Mouse (Mus musculus) heart, embryonic 12.5 days (tissue): ENCODE data around the gene Nmu. TPM values are rescaled to one million over a fixed set of nuclear protein-coding genes. Genes with fewer than 3 reads are reported as not detected.
A peak's percentile ranks its signal among the peaks of the same experiment; 100 is the strongest.

Experiments
- ATAC-seq: fragments of 200-750 bp; cut with Nextera tagmentation; 2 replicates; pipeline ENCODE4 v1.8.0; 2017; ENCODE audit warnings: moderate TSS enrichment, moderate library complexity; ENCODE audit not compliant: insufficient number of reproducible peaks, low FRiP score
- H3K27ac ChIP-seq: fragments of 300-500 bp; sonication (generic); 2 replicates; pipeline ENCODE4 v1.5.1; 2016; ENCODE audit warnings: mild to moderate bottlenecking, moderate library complexity; ENCODE audit not compliant: poor library complexity, severe bottlenecking
- H3K27me3 ChIP-seq: fragments of 300-500 bp; sonication (generic); replicated peaks from 2 replicates; pipeline ENCODE4 v1.6.1; 2016; ENCODE audit warnings: mild to moderate bottlenecking, moderate library complexity
- H3K36me3 ChIP-seq: fragments of 300-500 bp; sonication (generic); 2 replicates; pipeline ENCODE4 v1.6.1; 2016; ENCODE audit warnings: mild to moderate bottlenecking, moderate library complexity
- H3K4me1 ChIP-seq: fragments of 300-500 bp; sonication (generic); replicated peaks from 2 replicates; pipeline ENCODE4 v1.6.1; 2016; ENCODE audit warnings: mild to moderate bottlenecking
- H3K4me2 ChIP-seq: fragments of 300-500 bp; sonication (generic); 2 replicates; pipeline ENCODE4 v1.6.1; 2016; ENCODE audit warnings: mild to moderate bottlenecking, moderate library complexity
- H3K4me3 ChIP-seq: fragments of 300-500 bp; sonication (generic); 2 replicates; pipeline ENCODE4 v1.5.1; 2016; ENCODE audit warnings: mild to moderate bottlenecking
- H3K9ac ChIP-seq: fragments of 300-500 bp; sonication (generic); 2 replicates; pipeline ENCODE4 v1.6.1; 2016; ENCODE audit warnings: mild to moderate bottlenecking, moderate library complexity
- H3K9me3 ChIP-seq: fragments of 300-500 bp; sonication (generic); replicated peaks from 2 replicates; pipeline ENCODE4 v1.6.1; 2016; ENCODE audit warnings: mild to moderate bottlenecking, moderate library complexity
- WGBS: fragments of 180-500 bp; shearing (Covaris S2); methylation state at CpG from one replicate; pipeline ENCODE4 v1.1.7; 2016; 5-methylcytosine and 5-hydroxymethylcytosine counted together
- polyA plus RNA-seq: library from polyadenylated mRNA; unstranded; fragments of >200 nt; fragmentation: Nextera tagmentation; extraction: Ambion mirVana; gene quantifications from 2 replicates; pipeline ENCODE4 v1.2.1, GENCODE M21; 2016

Nmu gene
- polyA plus RNA-seq, 1 experiment from 2014 or later = not detected

GRCm38 (mm10) chr5:76308206-76308605 lies 55.4 kb downstream of the Nmu start:
- Histone ChIP-seq H3K4me3 (no peak overlapping the region), H3K9me3 (no peaks in the 10 kb centered on the region), H3K4me2 (no peak overlapping the region), H3K9ac (no peak overlapping the region), H3K27me3 (no peaks in the 10 kb centered on the region), H3K4me1 (peaks cover 5% of the 10 kb centered on the region; the same call in 1 of the 2 replicates), H3K27ac (no peak overlapping the region), H3K36me3 (no peaks in the 10 kb centered on the region)
- 51% methylated on average over 2 of the region's 2 CpGs for WGBS
- no peak for ATAC-seq

- no peaks in the 10 kb centered on the region for H3K36me3 ChIP-seq
- no peak overlapping the region for H3K9ac ChIP-seq
- no peak overlapping the region for H3K4me2 ChIP-seq
- H3K27me3 ChIP-seq = no peaks in the 10 kb centered on the region
- no peak for ATAC-seq
- 78% methylated on average over 3 of the region's 3 CpGs for WGBS
- peaks cover 7% of the 10 kb centered on the region; the same call in 1 of the 2 replicates for H3K4me1 ChIP-seq
- no peaks in the 10 kb centered on the region for H3K9me3 ChIP-seq
- no peak overlapping the region for H3K4me3 ChIP-seq
- H3K27ac ChIP-seq = no peak overlapping the region
Observed at GRCm38 (mm10) chr5:76306261-76306660, 57.3 kb downstream of the Nmu start.

DNA sequence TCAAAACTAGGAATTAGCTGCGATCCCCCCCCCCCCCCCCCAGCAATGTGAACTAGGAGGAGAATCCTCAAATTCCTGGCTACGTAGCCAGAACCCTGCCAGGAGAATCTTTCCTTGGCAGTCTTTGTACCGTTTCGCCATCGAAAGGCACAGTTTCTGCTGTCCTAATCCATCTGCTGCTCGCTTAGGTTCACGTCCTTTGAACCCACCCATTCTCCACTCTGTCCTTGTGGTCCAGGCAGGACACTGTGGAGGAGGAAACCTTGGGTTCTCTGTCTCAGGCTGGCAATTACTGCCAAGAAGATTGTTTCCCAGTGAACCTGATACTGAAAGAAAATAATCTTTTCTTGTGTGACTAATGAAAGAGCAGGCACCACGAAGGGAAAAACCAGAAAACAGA lies 58.0 kb downstream of the Nmu start:
- H3K9ac ChIP-seq = peak overlapping the region; percentile 62; the same call in 1 of the 2 replicates
- no peak overlapping the region for H3K27ac ChIP-seq
- peak overlapping the region; percentile 76 for H3K4me2 ChIP-seq
- H3K4me3 ChIP-seq = peak overlapping the region; percentile 99
- no peak for ATAC-seq
- no peaks in the 10 kb centered on the region for H3K27me3 ChIP-seq
- no peaks in the 10 kb centered on the region for H3K9me3 ChIP-seq
- WGBS = 5% methylated on average over 8 of the region's 8 CpGs
- H3K36me3 ChIP-seq = no peaks in the 10 kb centered on the region
- peaks cover 7% of the 10 kb centered on the region; the same call in 1 of the 2 replicates for H3K4me1 ChIP-seq

DNA sequence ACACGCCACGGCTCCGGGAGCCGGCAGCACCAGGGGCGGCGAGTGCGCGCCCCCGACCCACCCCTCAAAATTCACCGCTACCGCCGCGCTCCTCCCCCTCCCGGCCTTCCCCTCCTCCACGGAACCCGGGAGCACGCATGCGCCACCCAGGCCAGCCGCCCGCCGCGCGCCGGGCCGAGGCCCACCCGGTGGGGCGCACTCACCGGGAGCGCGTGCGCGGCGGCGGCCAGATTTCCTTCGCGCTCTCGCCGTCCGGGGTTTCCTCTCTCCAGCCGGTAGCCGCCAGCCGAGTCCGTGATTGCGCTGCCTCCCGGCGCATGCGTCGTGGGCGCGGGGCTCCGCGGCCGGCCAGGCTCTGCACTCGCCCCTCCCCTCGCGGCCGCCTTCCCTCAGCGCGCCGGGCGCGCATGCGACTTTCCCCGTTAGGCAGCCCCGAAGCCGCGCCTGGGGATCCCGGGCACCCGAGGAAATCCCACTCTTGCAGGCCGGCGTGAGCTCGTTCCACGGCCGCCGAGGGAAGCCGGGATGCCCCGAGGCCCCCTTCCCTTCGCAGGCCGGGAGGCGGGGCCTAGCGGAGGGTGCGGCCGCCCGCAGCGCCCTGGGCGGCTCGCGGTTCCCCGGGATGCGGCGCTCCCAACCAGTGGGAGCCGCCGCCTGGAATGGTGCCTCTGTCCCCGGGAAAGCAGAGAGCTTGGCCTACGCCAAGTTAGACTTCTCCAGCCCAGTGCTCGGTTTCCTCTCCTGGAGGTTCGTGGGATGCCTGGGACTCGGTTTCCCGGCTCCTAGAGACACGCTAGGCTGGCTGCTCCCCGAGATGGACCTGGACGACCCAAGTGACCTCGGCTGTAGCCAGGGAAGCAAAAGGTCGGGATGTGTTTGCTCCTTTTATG lies 58.9 kb downstream of the Nmu start, which contains the start of gene Clock:
Gene Clock (minus strand): TSS at position 341 of the 890 bp plus-strand sequence.
- H3K27me3 ChIP-seq = no peaks in the 10 kb centered on the region
- H3K4me3 ChIP-seq = peak within 1 kb of the TSS; percentile 99
- no peaks in the 10 kb centered on the region for H3K36me3 ChIP-seq
- H3K9me3 ChIP-seq = no peaks in the 10 kb centered on the region
- peaks cover 7% of the 10 kb centered on the region; the same call in 1 of the 2 replicates for H3K4me1 ChIP-seq
- WGBS = under 1% methylated on average over 89 of the region's 104 CpGs
- H3K27ac ChIP-seq = peak within 1 kb of the TSS; percentile 98
- peak within 1 kb of the TSS; percentile 76 for H3K4me2 ChIP-seq
- ATAC-seq = peak; percentile 88
- H3K9ac ChIP-seq = peak within 1 kb of the TSS; percentile 99

DNA sequence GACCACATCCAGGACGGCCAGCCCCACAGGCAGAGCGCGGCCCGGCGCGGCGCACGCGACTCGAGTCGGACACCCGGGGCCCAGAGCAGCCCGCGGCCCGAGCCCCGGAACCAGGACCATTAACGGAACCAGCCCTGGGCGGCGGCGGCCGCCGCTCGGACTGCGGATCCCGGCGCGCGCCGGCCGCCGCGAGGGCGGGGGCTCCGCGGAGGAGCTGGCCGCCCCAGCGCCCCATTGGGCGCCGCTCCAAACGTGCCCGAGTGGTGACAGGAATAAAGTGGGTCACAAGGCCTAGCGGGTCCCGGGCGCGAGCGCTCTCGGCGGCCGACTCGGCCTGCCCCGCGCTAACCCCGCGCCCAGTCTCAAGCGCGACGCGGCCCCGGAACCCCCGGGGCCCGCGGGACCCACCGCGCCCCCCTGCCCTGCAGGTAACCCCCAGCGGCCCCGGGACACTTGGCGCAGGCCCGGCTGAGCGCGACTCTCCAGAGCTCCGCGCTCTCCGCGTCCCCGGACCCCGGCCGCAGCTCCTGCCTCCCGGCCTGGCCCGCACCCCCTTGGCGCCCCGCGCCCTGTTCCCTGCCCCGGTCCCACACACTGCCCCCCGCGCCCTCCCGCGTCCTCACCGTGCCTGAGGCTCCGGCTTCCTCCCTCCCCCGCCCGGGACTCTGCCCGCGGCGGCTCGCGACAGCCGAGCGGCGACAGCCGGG lies 59.7 kb downstream of the Nmu start:
- 1% methylated on average over 96 of the region's 100 CpGs for WGBS

DNA sequence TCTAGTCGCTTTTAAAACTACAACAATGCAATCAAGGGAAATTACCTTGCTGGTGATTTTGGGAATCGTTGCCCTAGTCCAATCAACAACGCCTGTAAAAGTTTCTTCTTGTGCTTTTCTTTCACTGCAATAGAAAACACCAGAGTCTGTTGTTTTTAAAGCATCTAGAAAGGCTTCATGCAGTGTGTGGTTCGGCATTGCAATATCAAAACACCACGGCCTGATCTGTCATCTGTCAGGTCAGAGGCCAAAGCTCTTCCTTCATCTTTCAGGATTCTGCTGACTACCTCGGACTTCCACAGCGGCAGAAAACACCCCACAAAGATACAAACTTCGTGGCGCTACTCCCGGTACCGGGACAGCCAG lies 60.2 kb downstream of the Nmu start:
- Histone ChIP-seq H3K36me3 (no peaks in the 10 kb centered on the region), H3K9me3 (no peaks in the 10 kb centered on the region), H3K9ac (peak overlapping the region; percentile 99), H3K4me3 (peak overlapping the region; percentile 99), H3K4me1 (peaks cover 7% of the 10 kb centered on the region; the same call in 1 of the 2 replicates), H3K27me3 (no peaks in the 10 kb centered on the region), H3K27ac (peak overlapping the region; percentile 98), H3K4me2 (peak overlapping the region; percentile 76)
- WGBS = 5% methylated on average over 11 of the region's 11 CpGs
- ATAC-seq = no peak

More for the DNA sequence above, 59.7 kb downstream of the Nmu start:
- Histone ChIP-seq H3K9me3 (no peaks in the 10 kb centered on the region), H3K9ac (peak overlapping the region; percentile 99), H3K4me2 (peak overlapping the region; percentile 76), H3K27ac (peak overlapping the region; percentile 98), H3K36me3 (no peaks in the 10 kb centered on the region), H3K4me3 (peak overlapping the region; percentile 99), H3K4me1 (peaks cover 7% of the 10 kb centered on the region; the same call in 1 of the 2 replicates), H3K27me3 (no peaks in the 10 kb centered on the region)
- peak; percentile 85 for ATAC-seq

- no peak overlapping the region for H3K9ac ChIP-seq
- ATAC-seq = no peak
- no peak overlapping the region for H3K4me2 ChIP-seq
- H3K4me1 ChIP-seq = peaks cover 10% of the 10 kb centered on the region; the same call in 1 of the 2 replicates
- H3K4me3 ChIP-seq = no peak overlapping the region
- 83% methylated on average over 2 of the region's 2 CpGs for WGBS
- H3K27ac ChIP-seq = no peak overlapping the region
- no peaks in the 10 kb centered on the region for H3K27me3 ChIP-seq
- no peaks in the 10 kb centered on the region for H3K9me3 ChIP-seq
- no peaks in the 10 kb centered on the region for H3K36me3 ChIP-seq
Observed at GRCm38 (mm10) chr5:76302009-76302408, 61.6 kb downstream of the Nmu start.

- Histone ChIP-seq H3K4me2 (no peak overlapping the region), H3K27ac (no peak overlapping the region), H3K4me1 (peaks cover 8% of the 10 kb centered on the region), H3K9me3 (no peaks in the 10 kb centered on the region), H3K4me3 (no peak overlapping the region), H3K36me3 (no peaks in the 10 kb centered on the region), H3K9ac (no peak overlapping the region), H3K27me3 (no peaks in the 10 kb centered on the region)
- ATAC-seq = no peak
- 82% methylated on average over 8 of the region's 8 CpGs for WGBS
Observed at GRCm38 (mm10) chr5:76289234-76289691, 74.3 kb downstream of the Nmu start.

GRCm38 (mm10) chr5:76288256-76288655 lies 75.3 kb downstream of the Nmu start:
- Histone ChIP-seq H3K27me3 (no peaks in the 10 kb centered on the region), H3K36me3 (no peaks in the 10 kb centered on the region), H3K4me3 (no peak overlapping the region), H3K27ac (no peak overlapping the region), H3K4me1 (peaks cover 10% of the 10 kb centered on the region), H3K9me3 (no peaks in the 10 kb centered on the region), H3K9ac (no peak overlapping the region), H3K4me2 (no peak overlapping the region)
- ATAC-seq = no peak
- 93% methylated on average over 3 of the region's 3 CpGs for WGBS

DNA sequence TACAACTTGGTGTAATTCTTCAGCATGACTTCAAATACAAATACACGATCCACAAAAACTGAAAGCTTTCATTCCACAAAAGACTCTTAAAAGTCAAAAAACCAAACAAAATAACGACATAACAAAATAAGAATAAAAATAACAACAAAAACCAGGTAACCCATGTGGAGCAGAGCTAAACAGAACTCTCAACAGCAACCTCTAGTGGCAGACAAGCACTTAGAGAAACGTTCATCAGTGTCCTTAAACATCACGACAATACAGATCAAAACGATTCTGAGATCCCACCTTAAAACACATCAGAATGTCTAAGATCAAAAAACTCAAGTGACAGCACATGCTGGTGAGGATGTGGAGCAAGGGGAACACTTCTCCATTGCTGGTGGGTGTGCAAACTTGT lies 76.5 kb downstream of the Nmu start:
- Histone ChIP-seq H3K9me3 (no peaks in the 10 kb centered on the region), H3K27me3 (no peaks in the 10 kb centered on the region), H3K4me1 (peaks cover 10% of the 10 kb centered on the region), H3K4me2 (no peak overlapping the region), H3K9ac (no peak overlapping the region), H3K27ac (no peak overlapping the region), H3K36me3 (no peaks in the 10 kb centered on the region), H3K4me3 (no peak overlapping the region)
- whole genome bisulfite sequencing = 68% methylated on average over 5 of the region's 5 CpGs
- no peak for ATAC-seq

DNA sequence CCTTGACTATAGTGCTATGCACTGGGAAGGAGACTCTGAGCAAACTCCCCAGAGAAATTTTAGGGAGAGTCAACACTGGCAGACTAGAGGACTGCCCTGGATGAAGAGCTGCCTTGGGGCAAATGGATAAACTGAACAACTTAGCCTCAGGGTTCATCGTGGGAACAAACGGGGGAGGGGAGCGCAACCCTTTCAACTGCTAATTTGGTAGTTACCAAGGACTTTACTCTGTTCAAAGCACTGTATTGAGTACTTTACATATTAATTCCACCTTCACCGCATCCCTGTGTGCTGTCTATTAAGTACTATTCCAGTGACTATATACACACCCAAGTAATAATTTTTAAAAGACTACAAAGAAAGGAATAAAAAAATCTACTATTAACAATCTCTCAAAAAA lies 77.9 kb downstream of the Nmu start:
- H3K4me1 ChIP-seq = peaks cover 13% of the 10 kb centered on the region
- H3K27ac ChIP-seq = no peak overlapping the region
- ATAC-seq = no peak
- H3K36me3 ChIP-seq = no peaks in the 10 kb centered on the region
- no peak overlapping the region for H3K9ac ChIP-seq
- 69% methylated on average over 4 of the region's 4 CpGs for WGBS
- H3K27me3 ChIP-seq = no peaks in the 10 kb centered on the region
- no peaks in the 10 kb centered on the region for H3K9me3 ChIP-seq
- H3K4me3 ChIP-seq = no peak overlapping the region
- H3K4me2 ChIP-seq = no peak overlapping the region
